In genomic region chr2:131530623-131531008, GRCm38 (mm10) we compare ENCODE assay signal across 8 mouse cellular contexts. TPM values are rescaled to one million over a fixed set of nuclear protein-coding genes. Genes with fewer than 3 reads are reported as not detected.
DNase-seq lines count a peak whose midpoint lies in the region; ATAC-seq and TF ChIP-seq lines count a peak whose summit lies in the region.

No protein-coding gene starts in this region.

- H3K27ac ChIP-seq in liver, adult 2 months (replicated peaks; ENCODE audit: insufficient read depth, low read depth, low read length) = no peak overlapping the region
- H3K27ac ChIP-seq in midbrain, postnatal 0 days (ENCODE audit: low read depth, low read length) = no peak overlapping the region

- H3K79me2 ChIP-seq in liver, adult 2 months (ENCODE audit: control insufficient read depth, insufficient read depth, low read length) = no peaks in the 10 kb centered on the region

- peak; percentile 66 to 74 for DNase-seq in layer of hippocampus, postnatal 10 days (ENCODE audit: low spot score in 2 of 2)
- no peak for DNase-seq in layer of hippocampus, postnatal 36 days
- no peak for DNase-seq in G1E (ENCODE audit: low spot score)
- peak; percentile 40 for DNase-seq in cerebellum, adult 9-10 months
- peak; percentile 40 for DNase-seq in liver, adult 2 months (ENCODE audit: extremely low read depth, low read depth, low spot score)
- DNase-seq in midbrain, postnatal 0 days (ENCODE audit: low spot score) = peak; percentile 60
- DNase-seq in thymus, postnatal 36 days = peak; percentile 46 to 51

- WGBS in liver, adult 2 months = 21% methylated on average over 9 of the region's 9 CpGs
- WGBS in midbrain, postnatal 0 days = 22% methylated on average over 9 of the region's 9 CpGs

- H3K4me2 ChIP-seq in midbrain, postnatal 0 days (ENCODE audit: low read depth, low read length, poor library complexity, severe bottlenecking) = no peak overlapping the region

- H3K4me1 ChIP-seq in G1E (ENCODE audit: insufficient read depth, low read depth, low read length) = no peaks in the 10 kb centered on the region
- H3K4me1 ChIP-seq in liver, adult 2 months (ENCODE audit: control insufficient read depth, insufficient read depth, low read length) = no peaks in the 10 kb centered on the region
- no peaks in the 10 kb centered on the region for H3K4me1 ChIP-seq in midbrain, postnatal 0 days (ENCODE audit: insufficient read depth, low read length)

- H3K9me3 ChIP-seq in G1E (replicated peaks) = no peaks in the 10 kb centered on the region
- no peaks in the 10 kb centered on the region for H3K9me3 ChIP-seq in midbrain, postnatal 0 days (ENCODE audit: low read length)

- peaks cover 5% of the 10 kb centered on the region; the same call in 1 of the 2 replicates for H3K27me3 ChIP-seq in G1E (ENCODE audit: insufficient read depth, low read length)
- no peaks in the 10 kb centered on the region for H3K27me3 ChIP-seq in liver, adult 2 months (ENCODE audit: control insufficient read depth, insufficient read depth, low read length)
- no peaks in the 10 kb centered on the region for H3K27me3 ChIP-seq in midbrain, postnatal 0 days (ENCODE audit: insufficient read depth, low read length)

- H3K4me3 ChIP-seq in G1E (ENCODE audit: low read depth, low read length) = no peak overlapping the region
- H3K4me3 ChIP-seq in liver, adult 2 months (ENCODE audit: insufficient read depth, low read depth, low read length) = no peak overlapping the region
- no peak overlapping the region for H3K4me3 ChIP-seq in midbrain, postnatal 0 days (ENCODE audit: low read depth, low read length)

- TF ChIP-seq POLR2A in liver, adult 2 months (IDR thresholded peaks at IDR 0.05; ENCODE audit: extremely low read depth, insufficient read depth, low read length) = no peak

- ATAC-seq in G1E (ENCODE audit: extremely low read depth, insufficient number of reproducible peaks, low FRiP score, poor library complexity, severe bottlenecking) = peak; percentile 54
- ATAC-seq in hematopoietic stem cell, adult 5-6 weeks (replicated peaks in 1 of 2; ENCODE audit: insufficient read depth in 1 of 2, low FRiP score in 2 of 2, low TSS enrichment in 1 of 2, low read depth in 1 of 2, poor library complexity in 2 of 2, severe bottlenecking in 2 of 2) = peak; percentile 90 to 92
- ATAC-seq in midbrain, postnatal 0 days (ENCODE audit: low FRiP score) = peak; percentile 53

- H3K9ac ChIP-seq in liver, adult 2 months (ENCODE audit: low read depth, low read length) = no peak overlapping the region
- no peak overlapping the region for H3K9ac ChIP-seq in midbrain, postnatal 0 days (replicated peaks; ENCODE audit: low read length, poor library complexity, severe bottlenecking)

- H3K36me3 ChIP-seq in G1E (replicated peaks) = no peaks in the 10 kb centered on the region
- H3K36me3 ChIP-seq in liver, adult 2 months (ENCODE audit: control insufficient read depth, insufficient read depth, low read length) = no peaks in the 10 kb centered on the region
- 0 out of 2 replicates have a peak, but pooled peaks cover 3% of the 10 kb centered on the region for H3K36me3 ChIP-seq in midbrain, postnatal 0 days (ENCODE audit: insufficient read depth, low read length)

- TF ChIP-seq CTCF in G1E (IDR thresholded peaks at IDR 0.05; ENCODE audit: low read depth, low read length) = no peak
- TF ChIP-seq CTCF in liver, adult 2 months (IDR thresholded peaks at IDR 0.05; ENCODE audit: low read depth, low read length) = peak; percentile 77
- peak; percentile 68 for TF ChIP-seq CTCF in midbrain, postnatal 0 days (IDR thresholded peaks at IDR 0.05)

RNA-seq across cellular contexts. Expression of gene Adra1d, which starts 31.5 kb away (rescaled TPM):
- 10 to 100 TPM; 39.6 to 43.2 TPM for total RNA-seq in layer of hippocampus, postnatal 10 days (2021)
- total RNA-seq in layer of hippocampus, postnatal 36 days (2021) = 100 to 1,000 TPM in 1 of 2 experiments, 10 to 100 TPM in 1; 92.5 to 100 TPM
- total RNA-seq in G1E (2014; fragmentation: Nextera tagmentation) (not detected in 2 replicates), G1E (2017) (not detected in 2 replicates)
- not detected in 2 replicates for polyA plus RNA-seq in G1E (2012)
- total RNA-seq in hematopoietic stem cell, adult 5-6 weeks (2017) = not detected in 2 replicates
- not detected in 2 replicates for total RNA-seq in liver, adult 2 months (2014; rRNA removed)
- polyA plus RNA-seq in liver, adult 2 months (2012; rRNA removed) = 0.17 and 0.22 TPM in 2 replicates
- 0.44 and 0.71 TPM in 2 replicates for total RNA-seq in midbrain, postnatal 0 days (2014; rRNA removed)
- polyA plus RNA-seq in midbrain, postnatal 0 days (2015; fragmentation: Nextera tagmentation; extraction: Ambion mirVana) = 0.10 and 0.34 TPM in 2 replicates

RNA-seq across cellular contexts. Expression of gene Smox, which starts 39.3 kb away (rescaled TPM):
- 10 to 100 TPM; 68.0 to 74.6 TPM for total RNA-seq in layer of hippocampus, postnatal 10 days (2021)
- 10 to 100 TPM; 75.6 to 87.3 TPM for total RNA-seq in layer of hippocampus, postnatal 36 days (2021)
- total RNA-seq in G1E (2014; fragmentation: Nextera tagmentation) (3.3 TPM in 1 of 2 replicates, not detected in the other), G1E (2017) (0.05 and 0.23 TPM in 2 replicates)
- 0.05 and 0.06 TPM in 2 replicates for polyA plus RNA-seq in G1E (2012)
- total RNA-seq in hematopoietic stem cell, adult 5-6 weeks (2017) = 17.9 and 22.1 TPM in 2 replicates
- total RNA-seq in liver, adult 2 months (2014; rRNA removed) = 2.8 TPM in 2 replicates
- 4.1 and 6.0 TPM in 2 replicates for polyA plus RNA-seq in liver, adult 2 months (2012; rRNA removed)
- 77.6 and 84.2 TPM in 2 replicates for total RNA-seq in midbrain, postnatal 0 days (2014; rRNA removed)
- polyA plus RNA-seq in midbrain, postnatal 0 days (2015; fragmentation: Nextera tagmentation; extraction: Ambion mirVana) = 65.6 and 73.6 TPM in 2 replicates

Comparison
In these comparisons a context has a peak if more than half of its experiments do, and no peak if none do; other contexts are left out.
1. DNase-seq: peak in layer of hippocampus, postnatal 10 days (2 of 2), cerebellum, adult 9-10 months (single experiment), liver, adult 2 months (single experiment), midbrain, postnatal 0 days (single experiment) and thymus, postnatal 36 days (2 of 2); none in layer of hippocampus, postnatal 36 days (0 of 2) and G1E (single experiment).
2. RNA of gene Adra1d, which starts 31.5 kb away (total RNA-seq): 92.5 to 100 TPM in layer of hippocampus, postnatal 36 days and 39.6 to 43.2 TPM in layer of hippocampus, postnatal 10 days; 0.44 to 0.71 TPM in midbrain, postnatal 0 days, not detected in G1E, not detected in hematopoietic stem cell, adult 5-6 weeks and not detected in liver, adult 2 months; every median in the first group is over 10 times any median in the second.
3. Peak in every context shown above with its lines, with median percentiles within 50 percentile points of each other: ATAC-seq.